Mouse (Mus musculus): ENCODE data around the gene Bcl2l12. TPM values are rescaled to one million over a fixed set of nuclear protein-coding genes. Genes with fewer than 3 reads are reported as not detected.

The Bcl2l12 gene
- polyA plus RNA-seq, 1 experiment from 2014 or later, result 43.6 TPM

DNA sequence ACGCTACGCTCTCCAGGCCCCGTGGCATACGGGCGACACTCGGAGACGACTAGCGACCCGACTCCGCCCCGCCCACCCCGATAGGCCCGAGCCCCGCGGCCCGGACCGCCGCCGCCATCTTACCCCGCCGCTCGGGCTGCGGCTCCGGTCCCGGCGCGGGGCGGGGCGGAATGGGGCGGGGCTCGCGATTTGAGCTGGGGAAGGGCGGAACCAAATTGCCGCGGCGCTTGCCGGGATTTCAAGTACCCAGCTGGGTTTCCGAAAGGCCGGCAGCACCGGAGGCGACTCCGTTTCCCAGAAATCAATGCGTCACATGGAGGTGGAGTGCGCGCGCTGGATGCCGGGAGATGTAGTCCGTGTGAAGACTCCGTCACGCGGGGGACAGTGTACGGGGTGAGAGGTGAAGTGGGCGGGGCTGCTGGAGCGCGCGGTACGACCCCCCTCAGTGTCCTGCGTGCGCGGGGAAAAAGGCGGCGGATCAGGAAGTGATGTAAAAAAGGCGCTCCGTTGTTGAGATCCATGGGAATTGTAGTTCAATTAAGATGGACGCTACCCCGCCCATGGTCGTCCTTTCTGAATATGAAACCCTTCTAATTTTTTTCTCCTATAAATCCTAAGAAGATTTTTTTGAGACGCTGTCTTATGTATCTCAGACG is 17.6 kb upstream of the Bcl2l12 start, which contains the start of gene Scaf1:
Gene Scaf1, minus strand, starts transcription at position 407 of the 656 bp plus-strand sequence.
- H3K9ac ChIP-seq, result peak within 1 kb of the TSS; percentile 95
- peak; percentile 88 for ATAC-seq

DNA sequence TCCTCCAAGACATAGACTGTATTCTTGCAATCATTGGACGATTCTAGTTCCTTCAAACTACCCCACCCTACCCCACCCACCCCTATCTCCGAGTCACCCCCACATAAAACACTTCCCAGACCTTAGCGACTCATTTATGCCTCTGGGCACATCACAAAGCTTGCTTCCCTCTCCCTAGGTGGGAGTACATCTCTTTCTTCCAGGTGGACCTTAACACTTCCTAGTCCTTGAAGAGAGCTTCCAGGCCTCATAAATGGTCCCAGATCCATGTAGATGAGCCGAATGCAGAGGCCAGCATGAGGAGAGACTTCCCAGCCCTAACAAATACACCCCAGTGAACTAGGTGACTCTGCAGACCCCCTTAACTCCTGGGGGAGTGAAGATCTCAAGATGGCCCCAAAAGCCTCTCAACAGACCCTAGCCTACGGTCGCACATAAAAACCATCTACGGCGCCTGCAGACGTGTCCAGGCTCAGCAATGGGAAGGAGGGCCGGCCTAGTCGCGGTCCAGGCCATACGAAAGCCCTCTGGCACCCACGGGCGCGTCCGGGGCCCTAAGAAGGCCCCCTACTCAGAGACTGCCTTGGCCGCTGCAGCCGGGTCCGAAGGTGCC is 16.9 kb upstream of the Bcl2l12 start:
- no peak for ATAC-seq
- Histone ChIP-seq H3K36me3 (peaks cover 23% of the 10 kb centered on the region), H3K4me2 (replicated peaks) (peak overlapping the region; percentile 68), H3K4me3 (replicated peaks) (peak overlapping the region; percentile 83), H3K27me3 (replicated peaks) (no peaks in the 10 kb centered on the region), H3K4me1 (replicated peaks) (peaks cover 23% of the 10 kb centered on the region), H3K27ac (peak overlapping the region; percentile 91), H3K9ac (peak overlapping the region; percentile 95), H3K9me3 (no peaks in the 10 kb centered on the region)
- under 1% methylated on average over 20 of the region's 20 CpGs for WGBS

More for the DNA sequence above, 17.6 kb upstream of the Bcl2l12 start, which contains the start of gene Scaf1:
- under 1% methylated on average over 66 of the region's 69 CpGs for WGBS
- Histone ChIP-seq H3K27ac (peak within 1 kb of the TSS; percentile 99), H3K4me2 (replicated peaks) (peak within 1 kb of the TSS; percentile 79), H3K9me3 (no peaks in the 10 kb centered on the region), H3K4me3 (replicated peaks) (peak within 1 kb of the TSS; percentile 83), H3K4me1 (replicated peaks) (peaks cover 23% of the 10 kb centered on the region), H3K27me3 (replicated peaks) (no peaks in the 10 kb centered on the region), H3K36me3 (peaks cover 21% of the 10 kb centered on the region)

DNA sequence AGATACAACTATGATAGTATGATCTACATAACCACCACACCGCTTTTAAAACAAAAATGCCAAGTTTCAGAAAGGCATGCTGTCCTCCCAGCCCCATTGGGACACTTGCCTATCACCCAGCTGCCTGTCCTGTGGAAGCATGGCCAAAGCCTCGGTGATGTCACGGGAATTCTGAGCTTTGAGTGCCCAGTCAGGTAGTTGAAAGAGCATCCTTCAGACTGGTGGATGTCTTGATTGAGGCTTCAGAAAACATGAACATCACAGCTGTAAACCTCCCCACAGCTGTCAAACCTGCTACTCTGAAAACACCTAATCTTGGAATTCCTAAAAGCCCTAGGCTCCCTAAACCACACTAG is 15.6 kb upstream of the Bcl2l12 start:
- WGBS, result 96% methylated on average over 3 of the region's 3 CpGs
- Histone ChIP-seq H3K4me1 (replicated peaks) (peaks cover 20% of the 10 kb centered on the region), H3K9ac (no peak overlapping the region), H3K4me2 (replicated peaks) (peak overlapping the region; percentile 68; the same call in 1 of the 2 replicates), H3K9me3 (no peaks in the 10 kb centered on the region), H3K27ac (no peak overlapping the region), H3K4me3 (replicated peaks) (no peak overlapping the region), H3K36me3 (peaks cover 34% of the 10 kb centered on the region), H3K27me3 (replicated peaks) (no peaks in the 10 kb centered on the region)
- no peak for ATAC-seq

DNA sequence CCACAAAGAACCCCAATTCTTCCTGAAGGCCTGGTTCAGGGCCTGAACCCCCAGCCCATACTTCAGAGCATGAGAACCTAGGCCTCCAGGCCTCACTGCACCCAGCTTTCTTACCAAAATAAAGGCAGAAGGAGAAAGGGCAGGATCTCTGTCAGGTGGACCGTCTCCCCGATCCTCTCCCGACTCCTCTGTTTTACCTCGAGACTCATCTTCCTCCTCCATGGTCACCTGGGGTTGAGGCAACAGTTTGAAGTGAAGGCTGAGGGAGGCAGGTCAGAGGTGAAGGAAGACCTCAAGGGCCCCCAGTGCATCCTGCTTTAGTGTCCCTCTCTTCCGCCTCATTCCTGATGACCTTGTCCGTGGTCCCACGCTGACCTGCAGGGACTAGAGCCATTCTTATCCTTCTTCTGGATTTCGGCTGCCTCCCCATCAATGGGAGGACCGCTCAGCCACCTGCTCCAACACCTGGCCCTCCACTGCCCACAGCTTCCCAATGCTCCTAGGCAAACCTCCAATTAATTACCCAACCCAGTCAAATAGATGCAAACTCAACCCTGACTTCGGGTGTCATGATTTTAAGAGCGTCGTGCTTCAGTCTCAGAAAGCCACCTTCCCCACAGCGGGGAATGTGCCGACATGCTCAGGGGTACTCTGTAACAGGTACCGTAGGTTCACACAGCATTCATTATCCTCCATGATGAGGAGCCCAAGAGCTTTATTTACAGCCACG is 15.0 kb upstream of the Bcl2l12 start:
- no peak overlapping the region for H3K9ac ChIP-seq
- H3K36me3 ChIP-seq, result peaks cover 38% of the 10 kb centered on the region
- 93% methylated on average over 16 of the region's 16 CpGs for WGBS

DNA sequence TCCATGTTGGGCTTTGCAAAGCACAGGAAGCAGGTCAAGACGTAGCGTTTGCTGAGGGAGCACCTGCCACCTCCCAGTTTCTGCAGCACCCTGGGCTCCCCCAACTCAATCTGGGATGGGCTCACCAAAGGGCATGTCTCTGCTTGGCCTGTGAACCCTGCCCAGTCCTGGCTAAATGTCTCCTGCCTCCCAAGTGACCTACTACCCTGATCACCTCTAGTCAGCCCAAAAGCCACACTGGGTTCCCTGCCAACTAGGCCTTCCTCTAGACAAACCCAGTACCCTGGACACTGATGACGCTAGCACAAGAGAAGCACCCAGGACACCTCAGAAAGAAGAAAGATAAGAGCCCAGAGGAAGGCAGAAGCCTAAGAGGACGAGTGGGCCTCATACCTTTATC is 14.3 kb upstream of the Bcl2l12 start:
- H3K4me3 ChIP-seq (replicated peaks), result no peak overlapping the region
- H3K27ac ChIP-seq, result no peak overlapping the region
- ATAC-seq, result no peak
- H3K9ac ChIP-seq, result no peak overlapping the region
- no peaks in the 10 kb centered on the region for H3K27me3 ChIP-seq (replicated peaks)
- no peaks in the 10 kb centered on the region for H3K9me3 ChIP-seq
- WGBS, result 83% methylated on average over 4 of the region's 4 CpGs
- peaks cover 45% of the 10 kb centered on the region for H3K36me3 ChIP-seq
- peaks cover 10% of the 10 kb centered on the region; the same call in 1 of the 2 replicates for H3K4me1 ChIP-seq (replicated peaks)
- no peak overlapping the region for H3K4me2 ChIP-seq (replicated peaks)

More for the DNA sequence above, 15.0 kb upstream of the Bcl2l12 start:
- no peak for ATAC-seq
- no peak overlapping the region for H3K4me3 ChIP-seq (replicated peaks)
- H3K4me1 ChIP-seq (replicated peaks), result peaks cover 16% of the 10 kb centered on the region; the same call in 1 of the 2 replicates
- H3K27me3 ChIP-seq (replicated peaks), result no peaks in the 10 kb centered on the region
- H3K4me2 ChIP-seq (replicated peaks), result no peak overlapping the region
- no peak overlapping the region for H3K27ac ChIP-seq
- H3K9me3 ChIP-seq, result no peaks in the 10 kb centered on the region

DNA sequence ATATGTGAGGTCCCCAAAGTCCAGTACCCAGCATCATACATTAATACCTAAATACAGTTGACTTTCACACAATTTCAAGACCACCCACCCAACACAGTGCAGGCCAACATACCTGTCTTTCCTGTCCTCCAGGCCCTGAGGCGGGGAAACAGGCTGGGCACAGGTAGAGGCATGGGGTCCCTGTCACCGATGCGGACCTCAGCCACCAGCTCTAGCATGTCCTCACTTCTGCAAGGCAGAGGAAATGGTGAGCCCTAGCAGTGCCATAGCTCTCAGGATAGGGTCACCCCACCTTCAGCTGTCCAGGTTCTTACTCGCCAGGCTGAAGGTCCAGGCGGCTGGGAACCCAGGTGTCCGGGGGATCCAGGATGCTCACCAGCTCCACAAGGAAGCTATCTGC is 13.5 kb upstream of the Bcl2l12 start:
- Histone ChIP-seq H3K9me3 (no peaks in the 10 kb centered on the region), H3K27ac (no peak overlapping the region), H3K9ac (no peak overlapping the region), H3K4me1 (replicated peaks) (peaks cover 10% of the 10 kb centered on the region; the same call in 1 of the 2 replicates), H3K4me2 (replicated peaks) (no peak overlapping the region), H3K4me3 (replicated peaks) (no peak overlapping the region), H3K36me3 (peaks cover 53% of the 10 kb centered on the region), H3K27me3 (replicated peaks) (no peaks in the 10 kb centered on the region)
- ATAC-seq, result no peak
- 98% methylated on average over 6 of the region's 6 CpGs for WGBS

DNA sequence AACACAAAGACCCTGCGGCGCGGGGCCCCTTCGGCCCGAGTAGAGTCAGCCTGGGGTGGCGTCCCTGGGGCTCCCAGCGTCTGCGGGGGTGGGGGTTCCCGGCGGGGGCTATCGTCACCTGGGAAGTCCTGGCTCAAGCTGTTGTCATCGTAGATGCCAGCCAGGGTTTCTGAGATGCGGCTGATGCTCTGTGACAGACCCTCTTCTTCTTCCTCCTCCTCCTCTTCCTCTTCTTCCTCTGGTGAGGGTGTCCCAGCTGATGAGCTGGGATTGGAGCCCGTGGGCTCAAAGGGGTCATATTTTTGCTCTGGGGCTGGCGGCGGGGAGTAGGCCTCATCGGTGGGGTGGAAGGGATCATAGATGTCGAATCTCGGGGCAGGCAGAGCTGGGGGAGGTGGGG is 9.9 kb upstream of the Bcl2l12 start:
- H3K4me1 ChIP-seq (replicated peaks), result no peaks in the 10 kb centered on the region
- no peak overlapping the region for H3K4me3 ChIP-seq (replicated peaks)
- H3K27me3 ChIP-seq (replicated peaks), result no peaks in the 10 kb centered on the region
- WGBS, result 95% methylated on average over 19 of the region's 19 CpGs
- peaks cover 83% of the 10 kb centered on the region for H3K36me3 ChIP-seq
- no peak overlapping the region for H3K4me2 ChIP-seq (replicated peaks)
- no peak for ATAC-seq
- no peaks in the 10 kb centered on the region for H3K9me3 ChIP-seq
- no peak overlapping the region for H3K9ac ChIP-seq
- no peak overlapping the region for H3K27ac ChIP-seq

DNA sequence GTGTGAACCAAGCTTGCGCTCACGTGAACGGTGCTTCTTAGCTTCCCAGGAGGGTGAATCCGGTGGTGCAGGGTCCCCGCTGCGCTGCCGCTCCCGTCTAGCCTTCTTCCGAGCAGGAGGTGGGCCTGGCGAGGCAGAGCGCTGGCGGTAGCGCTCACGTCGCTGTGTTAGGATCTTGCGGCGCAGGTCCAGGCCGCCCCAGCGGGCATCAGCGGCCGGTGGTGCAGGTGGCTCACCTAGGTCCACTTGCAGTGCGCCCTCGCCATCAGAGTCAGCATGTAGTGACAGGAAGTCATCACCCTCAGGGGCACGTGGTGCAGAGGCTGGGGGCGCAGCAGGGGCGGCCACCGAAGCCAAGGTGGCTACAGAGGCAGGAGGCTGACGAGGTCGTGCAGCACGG is 9.3 kb upstream of the Bcl2l12 start:
- no peak overlapping the region for H3K4me3 ChIP-seq (replicated peaks)
- ATAC-seq, result peak; percentile 8; the same call in 1 of the 2 replicates
- H3K9ac ChIP-seq, result no peak overlapping the region
- 94% methylated on average over 30 of the region's 30 CpGs for WGBS
- no peaks in the 10 kb centered on the region for H3K9me3 ChIP-seq
- no peaks in the 10 kb centered on the region for H3K4me1 ChIP-seq (replicated peaks)
- peaks cover 85% of the 10 kb centered on the region for H3K36me3 ChIP-seq
- H3K27ac ChIP-seq, result no peak overlapping the region
- no peak overlapping the region for H3K4me2 ChIP-seq (replicated peaks)
- no peaks in the 10 kb centered on the region for H3K27me3 ChIP-seq (replicated peaks)

DNA sequence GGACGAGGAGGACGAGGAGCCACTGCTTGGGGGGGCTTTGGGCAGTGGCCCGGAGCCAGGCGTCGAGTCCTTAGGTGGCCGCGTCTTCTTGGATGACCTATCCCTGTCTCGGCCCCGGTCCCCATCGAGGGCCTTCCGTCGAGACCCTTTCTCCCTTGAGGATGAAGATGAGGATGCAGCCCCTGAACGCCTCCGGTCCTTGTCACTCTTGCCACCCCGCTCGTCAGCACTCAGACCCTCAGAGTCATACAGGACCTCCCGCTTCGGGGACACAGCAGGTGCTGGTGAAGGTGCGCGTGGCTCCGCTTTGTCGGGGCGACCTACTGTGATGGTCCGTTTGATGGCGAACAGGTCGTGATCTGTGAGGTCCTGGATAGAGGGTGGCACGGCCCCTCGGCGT is 8.6 kb upstream of the Bcl2l12 start:
- Histone ChIP-seq H3K4me3 (replicated peaks) (no peak overlapping the region), H3K9ac (no peak overlapping the region), H3K9me3 (no peaks in the 10 kb centered on the region), H3K4me1 (replicated peaks) (no peaks in the 10 kb centered on the region), H3K27me3 (replicated peaks) (no peaks in the 10 kb centered on the region), H3K36me3 (peaks cover 86% of the 10 kb centered on the region), H3K27ac (no peak overlapping the region), H3K4me2 (replicated peaks) (no peak overlapping the region)
- ATAC-seq, result no peak
- WGBS, result 96% methylated on average over 29 of the region's 29 CpGs

DNA sequence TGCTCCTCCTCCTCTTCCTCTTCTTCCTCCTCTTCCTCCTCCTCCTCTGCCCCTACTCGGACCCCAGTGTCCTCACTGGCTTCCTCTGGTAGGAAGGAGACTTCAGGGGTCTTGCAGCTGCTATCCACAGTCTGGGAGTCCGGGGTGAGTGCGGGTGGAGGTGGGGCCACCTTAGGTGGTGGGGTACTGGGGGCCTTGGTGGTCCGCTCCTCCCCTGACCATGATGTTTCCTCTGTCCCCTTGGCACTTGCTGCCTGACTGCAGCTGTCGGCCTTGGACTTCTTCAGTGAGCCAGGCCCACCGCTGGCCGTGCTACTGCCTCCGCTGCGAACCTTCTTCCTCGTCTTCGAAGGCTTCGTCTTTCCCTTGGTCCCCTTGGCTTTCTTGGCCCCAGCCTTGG is 8.0 kb upstream of the Bcl2l12 start:
- no peak overlapping the region for H3K4me3 ChIP-seq (replicated peaks)
- no peak for ATAC-seq
- WGBS, result 94% methylated on average over 12 of the region's 12 CpGs
- 0 out of 2 replicates have a peak, but pooled peaks cover 3% of the 10 kb centered on the region for H3K4me1 ChIP-seq (replicated peaks)
- no peak overlapping the region for H3K9ac ChIP-seq
- no peaks in the 10 kb centered on the region for H3K27me3 ChIP-seq (replicated peaks)
- H3K9me3 ChIP-seq, result no peaks in the 10 kb centered on the region
- H3K27ac ChIP-seq, result no peak overlapping the region
- H3K4me2 ChIP-seq (replicated peaks), result no peak overlapping the region
- peaks cover 86% of the 10 kb centered on the region for H3K36me3 ChIP-seq

DNA sequence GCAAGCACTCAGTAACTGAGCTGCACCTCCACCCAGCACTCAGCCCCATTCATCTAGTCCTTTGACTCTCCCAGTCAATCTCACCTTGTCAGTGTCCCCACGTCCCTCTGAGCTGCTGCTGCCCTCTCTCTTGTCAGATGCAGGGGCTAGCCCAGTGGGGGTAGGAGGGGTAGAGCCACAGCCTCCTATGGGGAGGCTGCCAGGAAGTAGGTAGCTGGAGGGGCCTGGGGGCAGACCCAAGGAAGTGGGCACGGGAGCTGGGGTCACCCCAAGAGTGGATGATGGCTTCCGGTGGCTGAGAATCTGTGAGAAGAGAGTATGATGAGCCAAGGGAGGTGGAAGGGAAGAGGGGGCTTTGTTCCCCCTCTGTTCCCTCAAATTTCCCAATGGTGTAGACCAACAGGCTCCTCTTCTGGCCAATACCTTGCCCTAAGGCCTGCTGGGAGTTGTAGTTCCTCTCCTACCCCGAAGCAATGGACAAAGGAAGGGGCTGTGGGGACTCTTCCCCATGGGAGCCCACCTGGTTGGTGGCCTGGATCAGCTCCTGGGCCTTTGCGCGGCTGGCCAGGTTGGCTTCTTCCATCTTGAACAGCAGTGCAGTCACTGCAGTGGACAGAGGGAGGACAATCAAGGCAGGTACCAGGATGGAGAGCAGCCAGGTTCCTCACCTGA is 6.9 kb upstream of the Bcl2l12 start:
- peaks cover 84% of the 10 kb centered on the region for H3K36me3 ChIP-seq
- 0 out of 2 replicates have a peak, but pooled peaks cover 3% of the 10 kb centered on the region for H3K4me1 ChIP-seq (replicated peaks)
- no peak overlapping the region for H3K27ac ChIP-seq
- 88% methylated on average over 6 of the region's 6 CpGs for WGBS
- no peak overlapping the region for H3K9ac ChIP-seq
- H3K4me3 ChIP-seq (replicated peaks), result no peak overlapping the region
- no peaks in the 10 kb centered on the region for H3K9me3 ChIP-seq
- no peaks in the 10 kb centered on the region for H3K27me3 ChIP-seq (replicated peaks)
- H3K4me2 ChIP-seq (replicated peaks), result no peak overlapping the region
- no peak for ATAC-seq

DNA sequence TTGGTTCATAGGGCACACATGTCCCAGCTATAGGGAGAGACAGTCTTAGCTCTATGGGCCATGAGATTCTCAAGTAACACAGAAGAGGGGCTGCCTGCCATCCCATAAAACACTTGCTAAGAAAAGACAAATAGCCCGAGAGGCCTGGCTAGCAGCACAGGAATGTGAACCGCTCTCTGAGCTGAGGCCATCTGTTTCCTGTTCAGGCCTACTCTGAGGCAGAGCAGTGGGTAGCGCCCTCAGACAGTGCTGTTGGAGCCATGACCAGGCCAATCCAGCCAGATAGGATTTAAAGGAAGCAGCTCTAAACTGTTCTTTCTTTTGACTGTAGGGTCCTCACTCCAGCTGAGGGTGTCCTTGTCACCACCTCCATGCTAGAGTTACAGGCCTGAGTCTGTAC is 6.0 kb upstream of the Bcl2l12 start:
- Histone ChIP-seq H3K4me1 (replicated peaks) (peaks cover 7% of the 10 kb centered on the region; the same call in 1 of the 2 replicates), H3K4me3 (replicated peaks) (no peak overlapping the region), H3K9ac (no peak overlapping the region), H3K27ac (no peak overlapping the region), H3K4me2 (replicated peaks) (no peak overlapping the region), H3K9me3 (no peaks in the 10 kb centered on the region), H3K36me3 (peaks cover 80% of the 10 kb centered on the region), H3K27me3 (replicated peaks) (no peaks in the 10 kb centered on the region)
- 58% methylated on average over 3 of the region's 3 CpGs for WGBS
- ATAC-seq, result no peak

Data from intestine, embryonic 15.5 days (tissue).